Mouse (Mus musculus) neural tube, embryonic 14.5 days (tissue): ENCODE data around the gene Snx21. TPM values are rescaled to one million over a fixed set of nuclear protein-coding genes. Genes with fewer than 3 reads are reported as not detected.

Source experiments
- ATAC-seq: fragments of 200-750 bp; cut with Nextera tagmentation; 2 replicates; pipeline ENCODE4 v1.8.0; 2017; ENCODE audit warnings: low read depth, mild to moderate bottlenecking, moderate TSS enrichment, moderate library complexity
- H3K27ac ChIP-seq: fragments of 300-500 bp; sonication (generic); 2 replicates; pipeline ENCODE4 v1.5.1; 2014; ENCODE audit warnings: low read depth, mild to moderate bottlenecking, control low read depth, low read length, moderate library complexity, mixed read lengths
- H3K27me3 ChIP-seq: fragments of 300-500 bp; sonication (generic); 2 replicates; pipeline ENCODE4 v1.6.1; 2014; ENCODE audit warnings: low read length; ENCODE audit not compliant: control insufficient read depth, insufficient read depth
- H3K36me3 ChIP-seq: fragments of 300-500 bp; sonication (generic); 2 replicates; pipeline ENCODE4 v1.6.1; 2014; ENCODE audit warnings: low read length, mixed read lengths; ENCODE audit not compliant: control insufficient read depth, insufficient read depth
- H3K4me1 ChIP-seq: fragments of 300-500 bp; sonication (generic); 2 replicates; pipeline ENCODE4 v1.6.1; 2014; ENCODE audit warnings: low read length; ENCODE audit not compliant: control insufficient read depth, insufficient read depth
- H3K4me2 ChIP-seq: fragments of 300-500 bp; sonication (generic); 2 replicates; pipeline ENCODE4 v1.6.1; 2014; ENCODE audit warnings: mild to moderate bottlenecking, low read depth, low read length, control low read depth
- H3K4me3 ChIP-seq: fragments of 300-500 bp; sonication (generic); 2 replicates; pipeline ENCODE4 v1.5.1; 2014; ENCODE audit warnings: low read depth, low read length, control low read depth, mixed read lengths
- H3K9ac ChIP-seq: fragments of 300-500 bp; sonication (generic); replicated peaks from 2 replicates; pipeline ENCODE4 v1.6.1; 2014; ENCODE audit warnings: low read depth, mild to moderate bottlenecking, control low read depth, low read length, mixed read lengths
- H3K9me3 ChIP-seq: fragments of 300-500 bp; sonication (generic); 2 replicates; pipeline ENCODE4 v1.6.1; 2016; ENCODE audit warnings: low read length; ENCODE audit not compliant: control insufficient read depth
- WGBS: fragments of 180-500 bp; shearing (Covaris S2); extraction: QIAGEN DNeasy Blood & Tissue Kit; methylation state at CpG from one replicate; pipeline ENCODE4 v1.1.7; 2014; 5-methylcytosine and 5-hydroxymethylcytosine counted together
- polyA plus RNA-seq: library from polyadenylated mRNA; unstranded; fragments of >200 nt; fragmentation: Nextera tagmentation; extraction: Ambion mirVana; gene quantifications from 2 replicates; pipeline ENCODE4 v1.2.1, GENCODE M21; 2014

Snx21 gene
- polyA plus RNA-seq, 1 experiment from 2014 or later: 41.1 TPM

- H3K36me3 ChIP-seq: no peaks in the 10 kb centered on the region
- no peaks in the 10 kb centered on the region for H3K4me1 ChIP-seq
- H3K27ac ChIP-seq: no peak overlapping the region
- ATAC-seq: no peak
- H3K9me3 ChIP-seq: no peaks in the 10 kb centered on the region
- no peak overlapping the region for H3K4me2 ChIP-seq
- no peak overlapping the region for H3K9ac ChIP-seq
- H3K27me3 ChIP-seq: no peaks in the 10 kb centered on the region
- no peak overlapping the region for H3K4me3 ChIP-seq
- 68% methylated on average over 17 of the region's 17 CpGs for WGBS
Observed at GRCm38 (mm10) chr2:164776801-164777200, 8.8 kb upstream of the Snx21 start.

DNA sequence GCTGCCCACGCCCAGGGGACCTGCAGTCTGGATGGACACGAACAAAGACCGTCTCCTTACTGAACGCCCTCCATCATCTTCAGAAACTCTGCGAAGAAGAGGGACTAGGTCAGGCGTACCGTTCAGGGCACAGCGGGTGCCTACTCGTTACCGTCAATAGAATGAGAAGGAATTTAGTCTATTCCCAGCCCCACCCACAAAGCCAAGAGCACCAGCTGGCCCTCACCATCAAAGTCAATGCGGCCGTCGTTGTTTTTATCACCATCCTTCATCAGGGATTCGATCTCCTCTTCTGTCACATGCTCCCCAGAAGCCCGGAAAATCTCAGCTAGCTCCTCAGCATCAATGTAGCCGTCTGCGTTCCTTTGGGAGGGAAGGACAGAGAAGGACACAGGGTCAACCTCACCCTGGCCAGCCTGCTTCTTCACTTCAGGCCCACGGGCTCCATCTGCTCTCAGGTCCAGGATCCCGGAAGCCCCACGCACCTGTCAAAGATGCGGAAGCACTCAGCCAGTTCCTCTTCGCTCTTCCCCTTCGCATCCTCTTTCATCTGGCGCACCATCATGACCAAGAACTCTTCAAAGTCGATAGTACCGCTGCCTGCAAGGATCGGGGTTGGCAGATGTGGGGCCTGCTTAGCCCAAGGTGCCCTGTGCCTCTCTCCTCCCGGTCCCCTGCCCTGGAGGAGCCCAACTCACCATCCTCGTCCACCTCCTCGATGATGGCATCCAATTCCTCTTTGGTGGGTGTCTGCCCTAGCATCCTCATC, 8.2 kb upstream of the Snx21 start:
- H3K4me2 ChIP-seq: no peak overlapping the region
- no peak overlapping the region for H3K4me3 ChIP-seq
- 85% methylated on average over 30 of the region's 30 CpGs for WGBS
- H3K9ac ChIP-seq: no peak overlapping the region
- no peak overlapping the region for H3K27ac ChIP-seq
- ATAC-seq: no peak
- no peaks in the 10 kb centered on the region for H3K9me3 ChIP-seq
- no peaks in the 10 kb centered on the region for H3K27me3 ChIP-seq
- H3K4me1 ChIP-seq: no peaks in the 10 kb centered on the region
- no peaks in the 10 kb centered on the region for H3K36me3 ChIP-seq

- Histone ChIP-seq H3K9ac (no peak overlapping the region), H3K4me3 (no peak overlapping the region), H3K36me3 (no peaks in the 10 kb centered on the region), H3K4me2 (no peak overlapping the region), H3K27me3 (no peaks in the 10 kb centered on the region), H3K9me3 (no peaks in the 10 kb centered on the region), H3K27ac (no peak overlapping the region), H3K4me1 (no peaks in the 10 kb centered on the region)
- WGBS: 92% methylated on average over 11 of the region's 11 CpGs
- no peak for ATAC-seq
Observed at GRCm38 (mm10) chr2:164778015-164778287, 7.7 kb upstream of the Snx21 start.

GRCm38 (mm10) chr2:164778809-164779208, 6.8 kb upstream of the Snx21 start:
- Histone ChIP-seq H3K27me3 (no peaks in the 10 kb centered on the region), H3K9ac (no peak overlapping the region), H3K4me2 (no peak overlapping the region), H3K36me3 (no peaks in the 10 kb centered on the region), H3K4me1 (no peaks in the 10 kb centered on the region), H3K9me3 (no peaks in the 10 kb centered on the region), H3K27ac (no peak overlapping the region), H3K4me3 (no peak overlapping the region)
- 87% methylated on average over 7 of the region's 7 CpGs for WGBS
- no peak for ATAC-seq

DNA sequence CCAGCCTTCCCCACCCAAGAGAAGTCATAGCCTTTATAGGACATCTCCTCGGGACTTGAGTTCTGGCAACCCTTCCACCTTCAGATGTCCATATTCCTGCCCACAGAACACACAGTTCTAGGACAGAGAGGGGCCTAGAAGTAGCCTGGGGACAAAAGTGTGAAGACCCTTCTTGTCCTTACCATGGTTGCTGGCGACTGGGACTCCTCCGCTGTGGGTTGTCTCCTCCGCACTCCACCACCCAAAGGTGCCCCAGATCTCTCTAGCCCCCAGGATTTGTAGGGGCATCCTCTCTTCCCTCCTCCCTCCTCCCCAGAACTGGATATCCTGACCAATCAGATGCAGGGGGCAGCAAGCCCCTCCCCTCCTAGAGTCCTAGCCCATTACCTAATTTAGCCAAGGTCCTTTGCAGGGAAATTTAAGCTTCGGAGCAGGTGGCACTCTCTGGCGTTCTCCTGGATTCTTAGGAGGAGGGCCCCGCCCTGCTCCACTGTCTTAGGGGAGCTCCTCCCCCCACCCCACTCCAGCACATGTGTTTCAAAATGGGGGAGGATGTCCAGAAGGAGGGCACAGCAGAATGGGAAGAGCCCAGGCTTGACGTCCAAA, 6.0 kb upstream of the Snx21 start, which contains the start of gene Tnnc2:
Gene Tnnc2 (minus strand): TSS at position 487 of the 606 bp plus-strand sequence.
- no peak within 1 kb of the TSS for H3K27ac ChIP-seq
- H3K4me3 ChIP-seq: no peak within 1 kb of the TSS
- no peaks in the 10 kb centered on the region for H3K9me3 ChIP-seq
- H3K27me3 ChIP-seq: no peaks in the 10 kb centered on the region
- H3K4me1 ChIP-seq: no peaks in the 10 kb centered on the region
- no peaks in the 10 kb centered on the region for H3K36me3 ChIP-seq
- ATAC-seq: no peak
- no peak within 1 kb of the TSS for H3K4me2 ChIP-seq
- H3K9ac ChIP-seq: no peak within 1 kb of the TSS
- WGBS: 76% methylated on average over 8 of the region's 8 CpGs

DNA sequence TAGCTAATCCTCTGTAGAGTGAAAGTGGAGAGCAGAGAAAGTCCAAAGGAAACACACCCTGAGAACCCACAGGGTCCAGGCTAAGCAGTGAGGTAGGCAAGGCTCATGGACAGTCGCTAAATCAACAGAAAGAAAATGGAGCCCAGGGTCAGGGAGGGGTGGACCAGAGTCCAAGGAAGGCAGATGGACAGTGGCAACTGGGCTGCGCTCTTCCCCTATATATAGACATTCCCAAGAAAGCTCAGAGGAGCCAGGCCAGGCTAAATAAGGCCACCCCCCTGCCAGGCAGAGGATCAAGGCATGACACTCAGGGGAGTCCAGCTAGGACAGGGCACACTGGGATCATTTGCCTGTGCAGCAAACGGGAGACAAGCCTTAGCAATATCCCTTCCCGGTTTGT, 3.7 kb upstream of the Snx21 start:
- 78% methylated on average over 4 of the region's 4 CpGs for WGBS
- no peak overlapping the region for H3K27ac ChIP-seq
- no peaks in the 10 kb centered on the region for H3K9me3 ChIP-seq
- H3K4me3 ChIP-seq: no peak overlapping the region
- H3K4me2 ChIP-seq: no peak overlapping the region
- H3K4me1 ChIP-seq: no peaks in the 10 kb centered on the region
- H3K36me3 ChIP-seq: no peaks in the 10 kb centered on the region
- ATAC-seq: no peak
- H3K27me3 ChIP-seq: no peaks in the 10 kb centered on the region
- H3K9ac ChIP-seq: no peak overlapping the region

DNA sequence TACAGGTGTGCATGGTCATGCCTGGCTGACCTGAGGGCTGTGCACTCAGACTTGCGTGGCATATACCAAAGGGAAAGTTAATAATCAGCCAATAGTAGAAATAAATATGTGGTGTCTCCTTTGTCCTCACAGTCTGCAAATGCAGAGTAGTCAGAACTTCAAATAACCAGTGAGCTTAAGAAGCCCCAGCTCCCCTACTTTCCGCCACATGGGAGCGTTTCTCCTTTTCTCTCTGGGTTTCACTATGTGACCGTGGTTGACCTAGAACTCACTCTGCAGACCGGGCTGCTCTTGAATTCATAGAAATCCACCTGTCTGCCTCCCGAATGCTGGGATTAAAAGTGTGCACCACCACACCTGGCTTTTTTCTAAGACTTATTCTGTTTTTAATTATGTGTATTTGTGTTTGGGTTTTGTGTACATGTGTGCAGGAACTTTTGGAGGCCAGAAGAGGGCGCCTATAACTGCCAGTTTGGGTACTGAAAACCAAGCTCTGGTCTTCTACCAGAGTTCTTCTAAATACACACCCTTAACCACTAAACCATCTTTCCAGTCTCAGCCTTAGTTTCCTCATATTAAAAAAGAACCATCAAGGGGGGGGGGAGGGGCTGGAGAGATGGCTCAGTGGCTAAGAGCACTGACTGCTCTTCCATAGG, 1.6 kb upstream of the Snx21 start:
- no peak for ATAC-seq

DNA sequence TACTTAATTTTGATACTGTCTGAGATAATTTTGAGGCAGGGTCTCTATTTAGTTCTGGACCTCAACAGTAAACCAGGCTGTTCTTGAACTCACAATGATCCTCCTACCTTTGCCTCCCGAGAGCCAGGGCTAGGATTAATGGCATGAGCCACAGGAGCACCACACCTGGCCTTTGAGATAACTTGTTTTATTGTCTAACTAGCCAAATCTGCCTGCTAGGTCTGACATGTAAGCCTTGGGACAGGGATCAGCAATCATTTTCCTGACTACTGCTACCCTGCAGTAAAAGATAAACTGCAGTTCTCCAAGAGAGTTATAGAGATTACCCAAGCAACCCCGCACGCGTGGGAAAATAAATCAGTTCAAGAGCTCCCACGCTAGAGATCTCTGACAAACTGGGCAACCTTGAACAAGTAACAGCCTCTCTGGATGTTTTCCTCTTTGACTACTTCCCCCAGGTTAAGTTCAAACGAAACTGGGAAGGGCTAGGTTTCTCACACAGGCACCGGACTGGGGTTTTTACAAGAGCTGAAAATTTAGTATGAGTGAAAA, 678 bp upstream of the Snx21 start:
- Histone ChIP-seq H3K4me2 (peak overlapping the region; percentile 86), H3K36me3 (no peaks in the 10 kb centered on the region; the same call in 1 of the 2 replicates), H3K27ac (peak overlapping the region; percentile 64; the same call in 1 of the 2 replicates), H3K4me3 (peak overlapping the region; percentile 65), H3K4me1 (no peaks in the 10 kb centered on the region), H3K27me3 (no peaks in the 10 kb centered on the region), H3K9me3 (no peaks in the 10 kb centered on the region), H3K9ac (peak overlapping the region; percentile 76)
- 12% methylated on average over 7 of the region's 7 CpGs for WGBS
- no peak for ATAC-seq

More for the DNA sequence above, 1.6 kb upstream of the Snx21 start:
- Histone ChIP-seq H3K4me2 (no peak overlapping the region), H3K4me1 (no peaks in the 10 kb centered on the region), H3K9ac (no peak overlapping the region), H3K9me3 (no peaks in the 10 kb centered on the region), H3K4me3 (no peak overlapping the region), H3K27me3 (no peaks in the 10 kb centered on the region), H3K27ac (no peak overlapping the region), H3K36me3 (no peaks in the 10 kb centered on the region)
- WGBS: 82% methylated on average over 7 of the region's 7 CpGs

GRCm38 (mm10) chr2:164786388-164786885, 814 bp downstream of the Snx21 start:
- H3K9ac ChIP-seq: peak overlapping the region; percentile 76
- H3K4me2 ChIP-seq: peak overlapping the region; percentile 86
- no peaks in the 10 kb centered on the region for H3K9me3 ChIP-seq
- H3K27me3 ChIP-seq: no peaks in the 10 kb centered on the region
- H3K4me1 ChIP-seq: no peaks in the 10 kb centered on the region
- no peaks in the 10 kb centered on the region; the same call in 1 of the 2 replicates for H3K36me3 ChIP-seq
- peak overlapping the region; percentile 65 for H3K4me3 ChIP-seq
- H3K27ac ChIP-seq: peak overlapping the region; percentile 64; the same call in 1 of the 2 replicates
- no peak for ATAC-seq
- WGBS: 11% methylated on average over 15 of the region's 15 CpGs
